ENCODE assay signal across 20 mouse cellular contexts in genomic region chr6:125153682-125154081, GRCm38 (mm10). TPM values are rescaled to one million over a fixed set of nuclear protein-coding genes. Genes with fewer than 3 reads are reported as not detected.
DNase-seq lines count a peak whose midpoint lies in the region; ATAC-seq and TF ChIP-seq lines count a peak whose summit lies in the region.
"Had no signal": no experiment of that assay in that cellular context is flagged by ENCODE, and none has a peak within 500 bp of the region (broad histone marks: within the 10 kb centered on the region; RNA-seq: fewer than 3 reads in every experiment).

No protein-coding gene starts in this region.

- no peaks in the 10 kb centered on the region for H3K9me3 ChIP-seq in embryonic facial prominence, embryonic 13.5 days
- no peaks in the 10 kb centered on the region for H3K9me3 ChIP-seq in embryonic facial prominence, embryonic 10.5 days
- H3K9me3 ChIP-seq in liver, embryonic 11.5 days (ENCODE audit: control insufficient read depth, low read length): no peaks in the 10 kb centered on the region
- H3K9me3 ChIP-seq: forebrain, embryonic 13.5 days; forebrain, embryonic 15.5 days had no signal

- 0 out of 2 replicates have a peak overlapping the region, but pooled peaks have one; percentile 27 for H3K9ac ChIP-seq in embryonic facial prominence, embryonic 13.5 days
- no peak overlapping the region for H3K9ac ChIP-seq in liver, embryonic 11.5 days (ENCODE audit: low read depth, low read length)
- H3K9ac ChIP-seq: forebrain, embryonic 13.5 days; forebrain, embryonic 15.5 days; forebrain, postnatal 0 days had no signal

- DNase-seq in embryonic facial prominence, embryonic 10.5 days (ENCODE audit: low spot score): no peak
- DNase-seq in liver, embryonic 11.5 days (ENCODE audit: low spot score): no peak
- DNase-seq in liver (no peak), 416B (ENCODE audit: low read depth) (peak; percentile 74)
- DNase-seq: adrenal gland, adult 8-10 months; adrenal gland, postnatal 14 days; adrenal gland, postnatal 36 days; cerebellum, adult 11-12 months; cerebellum, adult 2 months; cerebellum, adult 9-10 months; cerebellum, postnatal 10 days; cerebellum, postnatal 25 days; forebrain, postnatal 0 days had no signal

- WGBS in embryonic facial prominence, embryonic 13.5 days: 87% methylated on average over 4 of the region's 4 CpGs
- 94% methylated on average over 4 of the region's 4 CpGs for WGBS in embryonic facial prominence, embryonic 10.5 days
- 84% methylated on average over 4 of the region's 4 CpGs for WGBS in liver, embryonic 11.5 days

- peaks cover 3% of the 10 kb centered on the region; the same call in 1 of the 2 replicates for H3K4me1 ChIP-seq in embryonic facial prominence, embryonic 13.5 days
- H3K4me1 ChIP-seq in embryonic facial prominence, embryonic 10.5 days: peaks cover 39% of the 10 kb centered on the region
- peaks cover 28% of the 10 kb centered on the region for H3K4me1 ChIP-seq in liver, embryonic 11.5 days (replicated peaks; ENCODE audit: control insufficient read depth, insufficient read depth, low read length)

- H3K27me3 ChIP-seq in embryonic facial prominence, embryonic 13.5 days: no peaks in the 10 kb centered on the region
- H3K27me3 ChIP-seq in embryonic facial prominence, embryonic 10.5 days (replicated peaks; ENCODE audit: low read depth, poor library complexity, severe bottlenecking): no peaks in the 10 kb centered on the region
- H3K27me3 ChIP-seq in liver, embryonic 11.5 days (replicated peaks; ENCODE audit: control insufficient read depth, insufficient read depth, low read length): no peaks in the 10 kb centered on the region
- no peaks in the 10 kb centered on the region for H3K27me3 ChIP-seq in myocyte (ENCODE audit: control insufficient read depth, insufficient read depth, insufficient read length)
- H3K27me3 ChIP-seq: forebrain, embryonic 13.5 days; forebrain, embryonic 15.5 days; Patski had no signal

- H3K4me2 ChIP-seq in embryonic facial prominence, embryonic 13.5 days: no peak overlapping the region
- H3K4me2 ChIP-seq in liver, embryonic 11.5 days: no peak overlapping the region
- H3K4me2 ChIP-seq in myocyte (ENCODE audit: low read depth): peak overlapping the region; percentile 66
- H3K4me2 ChIP-seq: forebrain, embryonic 13.5 days; forebrain, embryonic 15.5 days had no signal

- no peak overlapping the region for H3ac ChIP-seq in myocyte (ENCODE audit: control insufficient read depth, insufficient read length)

- no peak for ATAC-seq in embryonic facial prominence, embryonic 13.5 days (ENCODE audit: insufficient number of reproducible peaks, insufficient read depth, low FRiP score, low TSS enrichment, low read depth)
- no peak for ATAC-seq in liver, embryonic 11.5 days (replicated peaks; ENCODE audit: low FRiP score)
- no peak for ATAC-seq in megakaryocyte progenitor cell, adult 5-6 weeks (replicated peaks; ENCODE audit: poor library complexity)
- ATAC-seq: activated CD4-positive, CD25-positive, alpha-beta regulatory T cell, adult 4 months; forebrain, embryonic 13.5 days; forebrain, embryonic 15.5 days; forebrain, postnatal 0 days; Patski had no signal

- no peak overlapping the region for H3K4me3 ChIP-seq in embryonic facial prominence, embryonic 13.5 days
- H3K4me3 ChIP-seq in embryonic facial prominence, embryonic 10.5 days: no peak overlapping the region
- H3K4me3 ChIP-seq in liver, embryonic 11.5 days (ENCODE audit: low read depth, low read length): no peak overlapping the region
- peak overlapping the region; percentile 15 for H3K4me3 ChIP-seq in myocyte
- H3K4me3 ChIP-seq: forebrain, embryonic 13.5 days; forebrain, embryonic 15.5 days had no signal

- no peak overlapping the region for H3K27ac ChIP-seq in embryonic facial prominence, embryonic 13.5 days
- no peak overlapping the region for H3K27ac ChIP-seq in embryonic facial prominence, embryonic 10.5 days (replicated peaks)
- H3K27ac ChIP-seq in liver, embryonic 11.5 days (ENCODE audit: low read depth, low read length): peak overlapping the region; percentile 55; the same call in 1 of the 2 replicates
- H3K27ac ChIP-seq: forebrain, embryonic 13.5 days; forebrain, embryonic 15.5 days had no signal

- H3K79me2 ChIP-seq in myocyte (ENCODE audit: control insufficient read depth, insufficient read depth): peaks cover 16% of the 10 kb centered on the region

- TF ChIP-seq POLR2A in myocyte (IDR thresholded peaks at IDR 0.05; ENCODE audit: insufficient read length, low read depth): peak; percentile 8

- peaks cover 54% of the 10 kb centered on the region for H3K36me3 ChIP-seq in embryonic facial prominence, embryonic 13.5 days
- H3K36me3 ChIP-seq in embryonic facial prominence, embryonic 10.5 days (replicated peaks): peaks cover 81% of the 10 kb centered on the region
- H3K36me3 ChIP-seq in liver, embryonic 11.5 days (ENCODE audit: control insufficient read depth, insufficient read depth, low read length): peaks cover 13% of the 10 kb centered on the region
- H3K36me3 ChIP-seq in myocyte (ENCODE audit: control insufficient read depth, insufficient read depth): peaks cover 19% of the 10 kb centered on the region

TF ChIP-seq in myocyte, 11 proteins besides CTCF, POLR2A, EP300 and RAD21:
- no peak for TF ChIP-seq USF1 (IDR thresholded peaks at IDR 0.05; ENCODE audit: low read depth)
- TF ChIP-seq POLR2AphosphoS2 (IDR thresholded peaks at IDR 0.05; ENCODE audit: insufficient read length, low read depth): peak; percentile 2

RNA-seq across cellular contexts. Expression of gene Iffo1, which starts 8.6 kb away (rescaled TPM):
- 15.5 and 17.6 TPM in 2 replicates for polyA plus RNA-seq in embryonic facial prominence, embryonic 13.5 days (2015; fragmentation: Nextera tagmentation; extraction: Ambion mirVana)
- polyA plus RNA-seq in embryonic facial prominence, embryonic 10.5 days (2016; fragmentation: Nextera tagmentation; extraction: Ambion mirVana): 11.0 and 11.1 TPM in 2 replicates
- 7.7 and 9.9 TPM in 2 replicates for polyA plus RNA-seq in liver, embryonic 11.5 days (2014; fragmentation: Nextera tagmentation; extraction: Ambion mirVana)
- 244 TPM for polyA plus RNA-seq in myocyte (2012; fragmentation: generic; extraction: Trizol)
- 14.3 and 18.1 TPM in 2 replicates for total RNA-seq in megakaryocyte progenitor cell, adult 5-6 weeks (2015)
- total RNA-seq in megakaryocyte progenitor cell, adult 5-6 weeks (2017): 14.2 and 15.7 TPM in 2 replicates

RNA-seq across cellular contexts. Expression of gene Gapdh, which starts 12.6 kb away (rescaled TPM):
- 1,482 and 1,867 TPM in 2 replicates for polyA plus RNA-seq in embryonic facial prominence, embryonic 13.5 days (2015; fragmentation: Nextera tagmentation; extraction: Ambion mirVana)
- 2,731 and 2,955 TPM in 2 replicates for polyA plus RNA-seq in embryonic facial prominence, embryonic 10.5 days (2016; fragmentation: Nextera tagmentation; extraction: Ambion mirVana)
- 2,450 and 2,526 TPM in 2 replicates for polyA plus RNA-seq in liver, embryonic 11.5 days (2014; fragmentation: Nextera tagmentation; extraction: Ambion mirVana)
- polyA plus RNA-seq in myocyte (2012; fragmentation: generic; extraction: Trizol): 9,871 TPM
- total RNA-seq in megakaryocyte progenitor cell, adult 5-6 weeks (2015): 3,979 and 4,068 TPM in 2 replicates
- 1,418 and 1,569 TPM in 2 replicates for total RNA-seq in megakaryocyte progenitor cell, adult 5-6 weeks (2017)

RNA-seq across cellular contexts. Expression of gene Nop2, which starts 22.0 kb away (rescaled TPM):
- polyA plus RNA-seq in embryonic facial prominence, embryonic 13.5 days (2015; fragmentation: Nextera tagmentation; extraction: Ambion mirVana): 62.5 and 69.3 TPM in 2 replicates
- 94.1 and 99.4 TPM in 2 replicates for polyA plus RNA-seq in embryonic facial prominence, embryonic 10.5 days (2016; fragmentation: Nextera tagmentation; extraction: Ambion mirVana)
- polyA plus RNA-seq in liver, embryonic 11.5 days (2014; fragmentation: Nextera tagmentation; extraction: Ambion mirVana): 114 and 125 TPM in 2 replicates
- 55.4 TPM for polyA plus RNA-seq in myocyte (2012; fragmentation: generic; extraction: Trizol)
- 42.8 and 43.7 TPM in 2 replicates for total RNA-seq in megakaryocyte progenitor cell, adult 5-6 weeks (2015)
- total RNA-seq in megakaryocyte progenitor cell, adult 5-6 weeks (2017): 82.3 and 83.8 TPM in 2 replicates

RNA-seq across cellular contexts. Expression of gene Ncapd2, which starts 37.8 kb away (rescaled TPM):
- 150 and 163 TPM in 2 replicates for polyA plus RNA-seq in embryonic facial prominence, embryonic 13.5 days (2015; fragmentation: Nextera tagmentation; extraction: Ambion mirVana)
- 261 and 263 TPM in 2 replicates for polyA plus RNA-seq in embryonic facial prominence, embryonic 10.5 days (2016; fragmentation: Nextera tagmentation; extraction: Ambion mirVana)
- 150 and 158 TPM in 2 replicates for polyA plus RNA-seq in liver, embryonic 11.5 days (2014; fragmentation: Nextera tagmentation; extraction: Ambion mirVana)
- polyA plus RNA-seq in myocyte (2012; fragmentation: generic; extraction: Trizol): 34.7 TPM
- 205 and 228 TPM in 2 replicates for total RNA-seq in megakaryocyte progenitor cell, adult 5-6 weeks (2015)
- 207 and 256 TPM in 2 replicates for total RNA-seq in megakaryocyte progenitor cell, adult 5-6 weeks (2017)

RNA-seq across cellular contexts. Expression of gene Mrpl51, which starts 37.9 kb away (rescaled TPM):
- polyA plus RNA-seq in embryonic facial prominence, embryonic 13.5 days (2015; fragmentation: Nextera tagmentation; extraction: Ambion mirVana): 216 and 218 TPM in 2 replicates
- 207 and 214 TPM in 2 replicates for polyA plus RNA-seq in embryonic facial prominence, embryonic 10.5 days (2016; fragmentation: Nextera tagmentation; extraction: Ambion mirVana)
- polyA plus RNA-seq in liver, embryonic 11.5 days (2014; fragmentation: Nextera tagmentation; extraction: Ambion mirVana): 287 and 311 TPM in 2 replicates
- polyA plus RNA-seq in myocyte (2012; fragmentation: generic; extraction: Trizol): 132 TPM
- total RNA-seq in megakaryocyte progenitor cell, adult 5-6 weeks (2015): 144 and 171 TPM in 2 replicates
- total RNA-seq in megakaryocyte progenitor cell, adult 5-6 weeks (2017): 128 and 156 TPM in 2 replicates

Comparison
In these comparisons a context has a peak if more than half of its experiments do, and no peak if none do; other contexts are left out.
1. RNA of gene Iffo1, which starts 8.6 kb away (polyA plus RNA-seq): 244 TPM in myocyte (single experiment); 15.5 to 17.6 TPM in embryonic facial prominence, embryonic 13.5 days, 11.0 to 11.1 TPM in embryonic facial prominence, embryonic 10.5 days and 7.7 to 9.9 TPM in liver, embryonic 11.5 days; every median in the first group is over 10 times any median in the second.